Mouse (Mus musculus) lung, adult 2 months (tissue): ENCODE measurements at regions not wholly inside any gene's neighbourhood (a gene's known extent, or its start where the extent isn't known, plus 50 kb on each side); places are given as distances from the start of the nearest gene placed in this dataset.

Experiments used
- CTCF ChIP-seq: fragments of 200-500 bp; IDR thresholded peaks from 2 replicates; pipeline ENCODE4 v1.5.1; 2011; ENCODE audit warnings: mild to moderate bottlenecking, low read length, control low read depth; ENCODE audit not compliant: insufficient read depth
- POLR2A ChIP-seq: fragments of 200-500 bp; IDR thresholded peaks from 2 replicates; pipeline ENCODE4 v1.6.1; 2011; ENCODE audit warnings: low read depth, mild to moderate bottlenecking, control low read depth, low read length, borderline replicate concordance; ENCODE audit errors: extremely low read depth

DNA sequence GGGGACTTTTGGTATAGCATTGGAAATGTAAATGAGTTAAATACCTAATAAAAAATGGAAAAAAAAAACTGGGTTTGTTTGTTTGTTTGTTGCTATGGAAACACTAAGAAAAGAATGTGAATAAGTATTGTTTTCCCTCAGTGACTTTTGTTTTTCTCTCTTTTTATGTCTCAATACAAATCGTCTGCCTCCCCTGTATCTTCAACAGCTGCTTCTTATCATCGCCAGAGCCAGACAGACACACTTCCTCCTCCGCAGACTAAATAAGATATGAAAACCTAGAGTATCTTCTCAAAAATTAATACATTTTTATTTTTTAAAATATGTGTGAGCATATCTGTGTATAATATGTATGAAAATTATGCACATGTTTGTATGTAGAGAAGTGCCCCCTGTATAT lies 389.0 kb downstream of the Nuf2 start:
- TF ChIP-seq POLR2A, result no peak
- TF ChIP-seq CTCF, result no peak
